Mouse (Mus musculus): ENCODE data around the gene Ccdc171.

GRCm38 (mm10) chr4:83794930-83795459 is 269.6 kb downstream of the Ccdc171 start:
- TF ChIP-seq CTCF (IDR thresholded peaks at IDR 0.05; ENCODE audit: insufficient read depth, low read length): no peak
- no peak for TF ChIP-seq POLR2A (IDR thresholded peaks at IDR 0.05; ENCODE audit: borderline replicate concordance, extremely low read depth, low read depth, low read length)

Measured in lung, adult 2 months (tissue).